Mouse (Mus musculus): Measurements from ENCODE around the gene Kcng3. TPM values are rescaled to one million over a fixed set of nuclear protein-coding genes. Genes with fewer than 3 reads are reported as not detected.

The Kcng3 gene
- polyA plus RNA-seq, 1 experiment from 2014 or later, result not detected

GRCm38 (mm10) chr17:83542424-83542823 is 89.3 kb downstream of the Kcng3 start:
- Histone ChIP-seq H3K4me1 (peaks cover 53% of the 10 kb centered on the region), H3K27me3 (replicated peaks; ENCODE audit: low read depth, poor library complexity, severe bottlenecking) (peaks cover 46% of the 10 kb centered on the region), H3K4me3 (no peak overlapping the region), H3K9me3 (no peaks in the 10 kb centered on the region), H3K36me3 (replicated peaks) (no peaks in the 10 kb centered on the region), H3K27ac (replicated peaks) (no peak overlapping the region)
- DNase-seq (ENCODE audit: low spot score), result no peak
- WGBS, result 88% methylated on average over 2 of the region's 2 CpGs

GRCm38 (mm10) chr17:83539262-83540037 is 92.2 kb downstream of the Kcng3 start:
- 45% methylated on average over 12 of the region's 12 CpGs for WGBS
- Histone ChIP-seq H3K9me3 (no peaks in the 10 kb centered on the region), H3K4me1 (peaks cover 35% of the 10 kb centered on the region), H3K4me3 (no peak overlapping the region), H3K27me3 (replicated peaks; ENCODE audit: low read depth, poor library complexity, severe bottlenecking) (peaks cover 18% of the 10 kb centered on the region), H3K36me3 (replicated peaks) (no peaks in the 10 kb centered on the region), H3K27ac (replicated peaks) (0 out of 2 replicates have a peak overlapping the region, but pooled peaks have one; percentile 41)
- peak; percentile 39 for DNase-seq (ENCODE audit: low spot score)

- H3K36me3 ChIP-seq (replicated peaks), result no peaks in the 10 kb centered on the region
- H3K27me3 ChIP-seq (replicated peaks; ENCODE audit: low read depth, poor library complexity, severe bottlenecking), result peaks cover 14% of the 10 kb centered on the region; the same call in 1 of the 2 replicates
- no peak for DNase-seq (ENCODE audit: low spot score)
- H3K9me3 ChIP-seq, result no peaks in the 10 kb centered on the region
- H3K4me1 ChIP-seq, result peaks cover 35% of the 10 kb centered on the region
- 0 out of 2 replicates have a peak overlapping the region, but pooled peaks have one; percentile 41 for H3K27ac ChIP-seq (replicated peaks)
- no peak overlapping the region for H3K4me3 ChIP-seq
- WGBS, result 64% methylated on average over 1 of the region's 1 CpGs
Observed at GRCm38 (mm10) chr17:83538694-83539093, 93.0 kb downstream of the Kcng3 start.

GRCm38 (mm10) chr17:83538141-83538540 is 93.6 kb downstream of the Kcng3 start:
- Histone ChIP-seq H3K27me3 (replicated peaks; ENCODE audit: low read depth, poor library complexity, severe bottlenecking) (peaks cover 14% of the 10 kb centered on the region; the same call in 1 of the 2 replicates), H3K27ac (replicated peaks) (peak overlapping the region; percentile 44; the same call in 1 of the 2 replicates), H3K36me3 (replicated peaks) (no peaks in the 10 kb centered on the region), H3K4me3 (no peak overlapping the region), H3K4me1 (peaks cover 35% of the 10 kb centered on the region), H3K9me3 (no peaks in the 10 kb centered on the region)
- DNase-seq (ENCODE audit: low spot score), result no peak
- 79% methylated on average over 9 of the region's 9 CpGs for WGBS

Other genes starting within 250 kb of the Kcng3 start
- gene Cox7a2l, start 114.6 kb downstream of the Kcng3 start, polyA plus RNA-seq (2016; fragmentation: Nextera tagmentation; extraction: Ambion mirVana), result 118 and 125 TPM in 2 replicates
- 38.4 and 40.5 TPM in 2 replicates for gene Mta3, start 74.3 kb upstream of the Kcng3 start, polyA plus RNA-seq (2016; fragmentation: Nextera tagmentation; extraction: Ambion mirVana)
- not detected in 2 replicates for gene Haao, start 216.1 kb upstream of the Kcng3 start, polyA plus RNA-seq (2016; fragmentation: Nextera tagmentation; extraction: Ambion mirVana)